Mouse (Mus musculus): ENCODE measurements around the gene Xlr3c. TPM values are rescaled to one million over a fixed set of nuclear protein-coding genes. Genes with fewer than 3 reads are reported as not detected.
A peak's percentile ranks its signal among the peaks of the same experiment; 100 is the strongest.
"Not testable (repeated sequence)": the region's sequence is repeated elsewhere in the genome, so short reads cannot be mapped to it uniquely, and the experiment has no call there.

Xlr3c gene
- polyA plus RNA-seq (2015; fragmentation: Nextera tagmentation; extraction: Ambion mirVana): 0.13 and 0.23 TPM in 2 replicates

- not testable (repeated sequence) for H3K4me2 ChIP-seq (replicated peaks); H3K36me3 ChIP-seq; H3K9ac ChIP-seq (replicated peaks); H3K27me3 ChIP-seq; H3K4me1 ChIP-seq (replicated peaks); ATAC-seq; H3K27ac ChIP-seq; H3K4me3 ChIP-seq (replicated peaks); H3K9me3 ChIP-seq
- WGBS: 87% methylated on average over 14 of the region's 14 CpGs
Observed at GRCm38 (mm10) chrX:73265270-73265669, at the start of gene Xlr3c. Gene Xlr3c, minus strand, starts transcription at chrX:73265390.

DNA sequence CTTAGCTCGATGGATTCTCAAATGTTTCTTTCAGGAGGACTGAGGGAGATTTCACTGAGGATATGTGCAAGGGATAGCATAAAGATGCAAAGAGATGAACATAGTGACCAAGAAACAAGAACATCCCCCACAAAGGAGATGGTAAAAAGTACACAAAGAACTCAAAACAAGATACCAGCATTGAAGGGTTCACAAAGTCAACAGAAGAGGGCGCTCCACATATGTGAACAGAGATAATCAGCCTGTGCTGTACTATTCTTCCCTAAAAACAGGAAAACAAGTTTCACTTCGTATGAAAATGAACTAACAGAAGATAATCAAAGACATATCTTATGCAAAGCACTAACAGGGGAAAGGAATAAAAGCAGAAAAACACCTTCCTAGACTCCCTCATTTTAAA is 47.3 kb upstream of the Xlr3c start:
- no peak for ATAC-seq
- Histone ChIP-seq H3K36me3 (no peaks in the 10 kb centered on the region), H3K4me3 (replicated peaks) (no peak overlapping the region), H3K27me3 (no peaks in the 10 kb centered on the region), H3K9me3 (no peaks in the 10 kb centered on the region), H3K4me2 (replicated peaks) (no peak overlapping the region), H3K9ac (replicated peaks) (no peak overlapping the region), H3K27ac (no peak overlapping the region), H3K4me1 (replicated peaks) (no peaks in the 10 kb centered on the region)
- WGBS: 46% methylated on average over 3 of the region's 3 CpGs

- not testable (repeated sequence) for H3K9ac ChIP-seq (replicated peaks); H3K9me3 ChIP-seq; H3K4me3 ChIP-seq (replicated peaks); H3K4me1 ChIP-seq (replicated peaks); ATAC-seq; H3K36me3 ChIP-seq; H3K4me2 ChIP-seq (replicated peaks); H3K27ac ChIP-seq; H3K27me3 ChIP-seq
- 76% methylated on average over 9 of the region's 10 CpGs for WGBS
Observed at GRCm38 (mm10) chrX:73295745-73296144, 30.6 kb upstream of the Xlr3c start.

- ATAC-seq: not testable (repeated sequence)
Observed at GRCm38 (mm10) chrX:73292876-73293275, 27.7 kb upstream of the Xlr3c start, which contains the start of the genes Xlr5a and Xlr5c. Gene Xlr5a, minus strand, starts transcription at chrX:73292976. Gene Xlr5c, minus strand, starts transcription at chrX:73292976.

GRCm38 (mm10) chrX:73262428-73262827 is 2.8 kb downstream of the Xlr3c start:
- 96% methylated on average over 1 of the region's 2 CpGs for WGBS
- not testable (repeated sequence) for H3K36me3 ChIP-seq, ATAC-seq

More at GRCm38 (mm10) chrX:73292876-73293275, 27.7 kb upstream of the Xlr3c start, which contains the start of the genes Xlr5a and Xlr5c:
- not testable (repeated sequence) for H3K4me1 ChIP-seq (replicated peaks); H3K4me2 ChIP-seq (replicated peaks); H3K27ac ChIP-seq; H3K27me3 ChIP-seq; H3K4me3 ChIP-seq (replicated peaks); H3K36me3 ChIP-seq; H3K9me3 ChIP-seq; H3K9ac ChIP-seq (replicated peaks)
- 94% methylated on average over 15 of the region's 17 CpGs for WGBS

DNA sequence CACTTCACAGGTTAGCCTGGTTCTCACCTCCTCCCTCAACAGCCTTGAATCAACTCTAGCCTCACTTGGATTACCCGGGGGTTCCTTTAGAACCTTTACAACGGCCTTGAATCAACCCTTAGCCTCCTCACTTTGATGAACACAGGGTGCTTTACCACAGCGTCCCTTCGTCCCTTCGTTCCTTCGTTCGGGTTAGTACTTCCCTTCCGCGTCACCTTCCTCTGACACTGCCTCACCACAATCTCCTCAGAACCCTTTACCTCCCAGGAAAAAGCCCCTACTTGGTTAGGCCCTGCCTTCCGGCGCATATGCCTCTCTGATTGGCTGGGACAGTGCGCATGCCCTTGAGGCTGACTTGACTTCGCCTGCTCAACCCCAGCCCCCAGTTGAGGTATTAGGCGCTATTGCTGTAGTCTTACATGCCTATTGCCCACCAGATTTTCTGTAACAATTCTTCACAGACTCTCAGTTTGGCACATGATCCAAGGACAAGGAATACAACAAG is 22.3 kb downstream of the Xlr3c start, which contains the start of gene Xlr4c:
Xlr4c (minus strand) TSS at position 310 of the 505 bp plus-strand sequence.
- H3K36me3 ChIP-seq; ATAC-seq; H3K27ac ChIP-seq; H3K4me1 ChIP-seq (replicated peaks); H3K27me3 ChIP-seq; H3K9me3 ChIP-seq; H3K9ac ChIP-seq (replicated peaks); H3K4me3 ChIP-seq (replicated peaks); H3K4me2 ChIP-seq (replicated peaks): not testable (repeated sequence)
- WGBS: 86% methylated on average over 14 of the region's 14 CpGs

More at GRCm38 (mm10) chrX:73262428-73262827, 2.8 kb downstream of the Xlr3c start:
- H3K4me2 ChIP-seq (replicated peaks); H3K9me3 ChIP-seq; H3K4me3 ChIP-seq (replicated peaks); H3K9ac ChIP-seq (replicated peaks); H3K4me1 ChIP-seq (replicated peaks); H3K27me3 ChIP-seq; H3K27ac ChIP-seq: not testable (repeated sequence)

DNA sequence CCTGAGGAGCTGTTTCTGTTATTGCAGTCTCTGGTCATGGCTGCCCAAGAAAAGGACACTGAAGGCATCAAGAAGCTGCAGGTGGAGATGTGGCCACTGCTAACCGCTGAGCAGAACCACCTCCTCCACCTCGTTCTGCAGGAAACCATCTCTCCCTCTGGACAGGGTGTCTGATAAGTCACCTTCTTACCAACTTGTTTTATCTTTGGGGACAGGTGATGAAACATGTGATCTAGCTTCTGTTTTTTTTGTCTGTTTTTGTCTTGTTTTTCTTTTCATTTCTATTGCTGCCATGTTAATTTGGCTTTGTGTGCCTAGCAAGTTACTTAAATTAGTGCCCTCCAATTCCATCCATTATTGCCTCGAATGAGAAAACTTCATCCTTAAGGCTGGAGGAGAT is 35.9 kb downstream of the Xlr3c start:
- H3K36me3 ChIP-seq: no peaks in the 10 kb centered on the region
- H3K4me2 ChIP-seq (replicated peaks): peak overlapping the region; percentile 74
- no peaks in the 10 kb centered on the region for H3K27me3 ChIP-seq
- H3K9me3 ChIP-seq: no peaks in the 10 kb centered on the region
- WGBS: 28% methylated on average over 3 of the region's 3 CpGs
- H3K9ac ChIP-seq (replicated peaks): peak overlapping the region; percentile 76
- H3K4me3 ChIP-seq (replicated peaks): peak overlapping the region; percentile 65
- peak overlapping the region; percentile 95 for H3K27ac ChIP-seq
- ATAC-seq: no peak
- peaks cover 13% of the 10 kb centered on the region; the same call in 1 of the 2 replicates for H3K4me1 ChIP-seq (replicated peaks)

DNA sequence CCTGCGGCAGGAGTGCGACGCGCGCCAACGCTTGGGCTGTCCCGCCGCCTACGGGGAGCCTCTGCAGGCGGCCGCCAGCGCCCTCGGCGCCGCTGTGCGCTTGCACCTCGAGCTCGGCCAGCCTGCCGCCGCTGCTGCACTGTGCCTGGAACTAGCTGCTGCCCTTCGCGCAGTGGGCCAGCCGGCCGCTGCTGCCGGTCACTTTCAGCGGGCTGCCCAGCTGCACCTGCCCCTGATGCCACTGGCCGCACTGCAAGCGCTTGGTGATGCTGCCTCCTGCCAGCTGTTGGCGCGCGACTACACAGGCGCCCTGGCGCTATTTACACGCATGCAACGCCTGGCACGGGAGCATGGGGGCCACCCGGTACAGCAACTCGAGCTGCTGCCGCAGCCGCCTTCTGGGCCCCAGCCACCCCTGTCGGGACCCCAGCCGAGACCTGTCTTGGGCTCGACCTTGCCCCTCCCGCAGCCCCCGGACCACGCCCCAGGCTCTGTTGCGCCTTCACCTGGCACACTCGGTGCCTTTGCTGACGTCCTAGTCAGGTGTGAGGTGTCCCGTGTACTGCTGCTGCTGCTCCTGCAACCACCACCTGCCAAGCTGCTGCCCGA is 36.5 kb downstream of the Xlr3c start:
- WGBS: 25% methylated on average over 44 of the region's 51 CpGs
- peak; percentile 72 for ATAC-seq
- Histone ChIP-seq H3K4me2 (replicated peaks) (peak overlapping the region; percentile 74), H3K9me3 (no peaks in the 10 kb centered on the region), H3K27me3 (no peaks in the 10 kb centered on the region), H3K36me3 (no peaks in the 10 kb centered on the region), H3K4me3 (replicated peaks) (peak overlapping the region; percentile 65), H3K4me1 (replicated peaks) (peaks cover 13% of the 10 kb centered on the region; the same call in 1 of the 2 replicates), H3K27ac (peak overlapping the region; percentile 95), H3K9ac (replicated peaks) (peak overlapping the region; percentile 76)

- Histone ChIP-seq H3K4me2 (replicated peaks) (peak within 1 kb of the TSS; percentile 74), H3K4me1 (replicated peaks) (peaks cover 13% of the 10 kb centered on the region; the same call in 1 of the 2 replicates), H3K9ac (replicated peaks) (peak within 1 kb of the TSS; percentile 76), H3K9me3 (no peaks in the 10 kb centered on the region), H3K4me3 (replicated peaks) (peak within 1 kb of the TSS; percentile 65), H3K36me3 (no peaks in the 10 kb centered on the region), H3K27ac (peak within 1 kb of the TSS; percentile 95), H3K27me3 (no peaks in the 10 kb centered on the region)
- 21% methylated on average over 33 of the region's 39 CpGs for WGBS
- ATAC-seq: peak; percentile 98
Observed at GRCm38 (mm10) chrX:73227914-73228605, 37.1 kb downstream of the Xlr3c start, which contains the start of gene F8a. Gene F8a, plus strand, starts transcription at chrX:73228291.

DNA sequence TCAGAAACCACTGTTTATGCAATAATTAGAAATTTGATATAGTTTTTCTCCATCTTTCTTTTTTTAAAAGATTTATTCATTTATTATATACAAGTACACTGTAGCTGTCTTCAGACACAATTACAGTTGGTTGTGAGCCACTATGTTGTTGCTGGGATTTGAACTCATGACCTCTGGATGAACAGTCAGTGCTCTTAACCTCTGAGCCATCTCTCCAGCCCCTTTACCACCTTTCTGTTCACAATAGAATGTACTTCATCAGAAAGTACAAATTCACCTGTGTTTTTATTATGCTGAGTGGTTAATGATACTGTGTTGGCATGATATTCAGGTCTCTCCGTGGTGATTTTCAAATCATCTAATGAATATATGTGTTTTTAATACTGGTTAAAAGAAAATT is 39.8 kb downstream of the Xlr3c start:
- ATAC-seq: no peak
- Histone ChIP-seq H3K4me3 (replicated peaks) (no peak overlapping the region), H3K27ac (no peak overlapping the region), H3K4me2 (replicated peaks) (no peak overlapping the region), H3K36me3 (no peaks in the 10 kb centered on the region), H3K9me3 (no peaks in the 10 kb centered on the region), H3K9ac (replicated peaks) (no peak overlapping the region), H3K4me1 (replicated peaks) (0 out of 2 replicates have a peak, but pooled peaks cover 8% of the 10 kb centered on the region), H3K27me3 (no peaks in the 10 kb centered on the region)
- WGBS: 48% methylated on average over 1 of the region's 1 CpGs

DNA sequence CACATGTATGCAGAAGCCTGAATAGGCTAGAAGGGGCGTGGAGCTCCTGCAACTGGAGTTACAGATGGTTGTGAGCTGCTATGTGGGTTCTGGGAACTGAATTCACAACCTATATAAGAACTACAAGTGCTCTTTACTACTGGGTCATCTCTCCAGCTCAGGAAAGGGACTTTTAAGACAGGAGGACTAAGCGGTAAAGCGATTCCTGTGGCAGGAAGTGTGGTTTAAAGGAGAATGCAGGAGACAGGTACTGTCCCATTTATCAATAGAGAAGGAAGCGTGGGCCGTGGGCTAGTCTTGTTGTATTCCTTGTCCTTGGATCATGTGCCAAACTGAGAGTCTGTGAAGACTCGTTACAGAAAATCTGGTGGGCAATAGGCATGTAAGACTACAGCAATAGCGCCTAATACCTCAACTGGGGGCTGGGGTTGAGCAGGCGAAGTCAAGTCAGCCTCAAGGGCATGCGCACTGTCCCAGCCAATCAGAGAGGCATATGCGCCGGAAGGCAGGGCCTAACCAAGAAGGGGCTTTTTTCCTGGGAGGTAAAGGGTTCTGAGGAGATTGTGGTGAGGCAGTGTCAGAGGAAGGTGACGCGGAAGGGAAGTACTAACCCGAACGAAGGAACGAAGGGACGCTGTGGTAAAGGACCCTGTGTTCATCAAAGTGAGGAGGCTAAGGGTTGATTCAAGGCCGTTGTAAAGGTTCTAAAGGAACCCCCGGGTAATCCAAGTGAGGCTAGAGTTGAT is 51.2 kb downstream of the Xlr3c start, which contains the start of gene Xlr4b:
Xlr4b (plus strand) TSS at position 515 of the 746 bp plus-strand sequence.
- H3K4me3 ChIP-seq (replicated peaks); ATAC-seq; H3K36me3 ChIP-seq; H3K9me3 ChIP-seq; H3K27ac ChIP-seq; H3K4me1 ChIP-seq (replicated peaks); H3K9ac ChIP-seq (replicated peaks); H3K4me2 ChIP-seq (replicated peaks); H3K27me3 ChIP-seq: not testable (repeated sequence)
- whole genome bisulfite sequencing: 86% methylated on average over 18 of the region's 19 CpGs

Data from midbrain, embryonic 13.5 days (tissue).